Mouse (Mus musculus) neural tube, embryonic 10.5 days (tissue): Measurements from ENCODE around the gene Wfs1.

Experiments
- DNase-seq: peaks from one replicate; pipeline ENCODE4 v3.0.0-alpha.2; 2017; ENCODE audit warnings: low spot score; ENCODE audit errors: extremely low spot score

The Wfs1 gene

DNA sequence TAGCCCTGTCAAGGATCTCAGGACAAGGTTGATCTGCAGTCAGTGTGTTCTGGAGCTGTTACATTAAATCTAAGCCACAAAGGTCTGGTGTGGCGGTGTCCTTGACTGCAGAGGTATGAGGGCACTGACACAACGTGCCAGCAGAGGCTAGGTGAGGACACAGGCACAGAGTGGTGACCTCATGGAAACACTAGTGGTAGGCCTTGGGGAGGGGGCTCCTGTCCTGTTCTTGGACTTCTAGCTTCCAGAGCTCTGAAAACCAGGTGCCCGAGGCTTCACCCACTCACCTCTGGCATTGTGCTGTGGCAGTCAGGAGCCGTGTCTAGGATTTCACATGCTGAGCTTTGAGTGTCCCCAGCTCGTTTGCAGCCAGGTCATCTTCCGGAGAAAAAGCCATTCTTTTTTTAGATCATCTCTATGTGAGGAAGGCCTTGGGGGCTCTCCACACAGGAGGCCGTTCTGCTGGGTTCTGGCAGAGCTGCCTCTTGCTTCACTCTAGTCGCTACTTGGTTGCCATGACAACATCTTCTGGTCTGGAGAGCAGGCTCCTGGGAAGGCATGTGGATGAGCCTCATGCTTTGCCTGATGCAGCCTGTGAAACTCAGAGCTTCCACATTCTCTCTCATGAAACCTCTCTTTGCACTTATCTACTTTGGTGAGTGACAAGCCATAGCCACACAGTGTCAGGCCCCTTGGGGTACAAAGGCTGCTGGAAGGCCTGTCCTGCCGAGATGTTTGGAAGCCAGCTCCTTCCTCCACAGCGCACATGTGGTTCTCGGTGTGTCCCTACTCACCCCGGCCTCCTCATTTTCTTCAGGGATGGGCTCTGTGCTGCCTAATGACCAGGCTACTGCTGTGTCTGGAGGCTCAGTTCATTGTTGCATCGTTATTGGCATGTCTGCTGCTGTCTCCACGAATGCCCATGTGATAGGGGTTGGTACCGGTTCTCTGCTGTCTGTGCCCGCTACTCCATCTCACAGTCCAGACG lies 53.2 kb downstream of the Wfs1 start:
- no peak for DNase-seq

DNA sequence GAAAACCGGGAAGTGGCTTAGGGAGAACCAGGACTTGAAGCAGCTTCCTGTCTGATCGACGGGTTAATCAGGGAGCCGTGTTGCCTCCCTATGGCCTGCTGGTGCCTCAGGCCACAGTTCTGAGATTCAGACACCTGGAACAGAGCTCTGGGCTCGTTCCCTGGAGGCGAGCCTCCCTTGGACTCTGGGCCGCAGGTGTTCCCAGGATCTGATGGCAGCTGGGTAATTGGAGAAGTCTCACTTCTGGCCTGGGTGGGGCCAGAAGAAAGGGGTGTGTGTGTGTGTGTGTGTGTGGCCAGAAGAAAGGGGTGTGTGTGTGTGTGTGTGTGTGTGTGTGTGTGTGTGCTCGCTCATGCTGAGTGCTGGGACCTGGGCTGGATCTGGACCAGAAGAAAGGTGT lies 55.6 kb downstream of the Wfs1 start:
- no peak for DNase-seq

DNA sequence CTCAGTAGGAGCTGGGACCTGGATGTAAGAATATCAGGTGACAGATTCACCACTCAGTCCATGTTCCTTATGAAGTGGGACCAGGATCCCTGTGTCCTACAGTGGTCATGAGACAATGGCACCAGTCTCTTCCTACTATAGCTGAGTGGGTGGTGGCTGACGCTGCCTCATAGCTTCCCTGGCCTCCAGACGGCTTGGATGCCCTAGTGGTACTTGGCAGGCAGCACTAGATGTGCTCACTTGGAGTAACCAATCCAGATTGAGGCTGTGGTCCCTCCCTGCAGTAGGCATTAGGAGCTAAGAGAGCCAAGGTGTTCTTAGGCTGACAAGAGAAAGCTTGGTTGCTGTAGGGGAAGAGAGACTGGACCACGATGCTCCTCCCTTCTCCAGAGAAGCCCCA lies 59.6 kb downstream of the Wfs1 start:
- no peak for DNase-seq

DNA sequence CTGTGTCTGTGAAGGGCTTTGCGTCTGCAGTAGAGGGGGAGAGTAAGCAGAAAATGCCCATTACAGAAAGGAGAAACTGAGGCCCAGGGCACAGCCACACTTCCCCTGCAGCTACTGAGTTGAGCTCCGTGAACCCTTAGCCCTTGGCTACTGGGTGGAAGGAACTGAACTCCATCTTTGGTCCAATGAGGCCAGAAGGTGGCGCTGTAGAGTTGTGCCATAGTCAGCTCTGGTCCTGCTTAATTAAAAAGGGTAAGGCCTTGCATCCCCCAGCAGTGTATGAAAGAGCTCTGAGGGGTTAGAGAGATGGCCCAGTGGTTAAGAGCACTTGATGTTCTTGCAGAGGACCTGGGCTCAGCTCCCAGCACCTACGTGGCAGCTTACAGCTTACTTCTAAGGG lies 60.3 kb downstream of the Wfs1 start:
- DNase-seq = no peak

DNA sequence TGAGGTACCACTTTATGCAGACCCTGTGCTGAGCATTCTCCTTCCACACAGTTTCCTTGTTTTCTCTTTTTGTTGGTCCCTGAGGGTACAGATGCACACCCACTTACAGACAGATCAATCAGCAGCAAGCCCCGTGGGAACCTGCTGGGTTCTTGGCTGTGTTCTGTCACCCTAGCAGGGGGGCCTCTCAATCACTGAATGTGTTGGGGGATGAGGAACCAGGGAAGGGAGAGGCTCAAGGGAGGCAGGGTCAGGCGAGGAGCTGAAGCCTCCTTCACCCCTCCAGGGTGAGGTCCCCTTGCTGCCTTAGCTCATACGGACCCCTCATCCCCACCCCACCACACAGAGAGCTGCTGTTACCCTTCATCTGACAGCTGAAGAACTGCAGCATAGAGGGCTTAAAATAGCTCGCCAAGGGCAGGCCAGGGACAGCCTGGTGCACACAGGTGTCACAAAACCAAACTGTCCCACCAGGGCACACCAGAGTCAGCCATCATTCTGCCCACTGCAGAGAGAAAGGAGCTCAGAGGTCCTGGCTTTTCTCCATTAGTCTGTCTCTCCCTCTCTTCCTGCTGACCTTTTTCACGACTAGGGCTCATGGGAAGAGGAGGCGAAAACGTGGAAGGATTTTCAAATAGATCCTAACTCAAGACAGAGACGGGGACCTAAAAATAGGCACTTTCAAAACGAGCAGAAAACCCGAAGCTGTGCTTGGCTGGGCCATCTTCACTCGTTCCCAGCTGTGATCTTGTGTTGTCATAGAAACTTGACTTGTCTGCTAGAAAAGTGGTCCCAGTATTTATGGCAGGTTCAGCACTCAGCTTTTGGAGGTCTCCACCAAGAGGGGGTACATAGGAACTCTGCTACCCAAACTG lies 64.9 kb downstream of the Wfs1 start:
- DNase-seq = no peak

DNA sequence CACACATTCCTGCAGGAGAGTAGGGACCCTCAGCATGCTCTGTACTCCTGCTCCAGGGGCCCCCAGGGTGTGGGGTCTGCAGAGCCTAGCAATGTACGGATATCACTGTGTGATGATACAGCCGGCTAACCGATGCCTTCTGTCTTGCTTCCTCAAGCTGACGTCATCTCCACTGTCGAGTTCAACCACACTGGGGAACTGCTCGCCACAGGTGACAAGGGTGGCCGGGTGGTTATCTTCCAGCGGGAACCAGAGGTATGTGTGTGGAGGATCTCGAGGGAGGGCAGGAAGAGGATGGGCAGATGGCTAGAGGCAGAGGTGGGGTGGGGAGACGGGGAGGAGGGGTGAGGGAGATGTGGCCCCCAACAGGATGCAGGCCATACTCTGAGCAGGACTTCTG lies 66.2 kb downstream of the Wfs1 start:
- no peak for DNase-seq

DNA sequence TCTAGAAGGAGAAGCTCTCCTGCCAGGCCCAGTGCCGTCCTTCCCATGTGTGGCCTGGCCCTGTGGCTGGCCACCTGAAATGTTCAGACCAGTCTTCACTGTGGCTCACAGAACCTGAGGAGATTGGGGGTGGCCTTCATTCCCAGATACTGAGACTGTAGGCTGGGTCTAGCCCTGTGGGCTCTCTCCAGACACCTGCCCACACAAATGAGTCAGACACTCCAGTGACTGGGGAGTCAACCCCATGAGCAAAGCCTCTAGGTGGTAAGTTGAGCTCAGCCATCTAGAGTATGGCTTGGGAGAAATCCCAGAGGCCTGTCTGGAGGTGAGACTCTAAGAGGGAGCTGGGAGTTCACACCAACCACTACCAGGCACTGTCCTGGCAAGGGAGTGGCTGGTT lies 67.1 kb downstream of the Wfs1 start:
- no peak for DNase-seq

DNA sequence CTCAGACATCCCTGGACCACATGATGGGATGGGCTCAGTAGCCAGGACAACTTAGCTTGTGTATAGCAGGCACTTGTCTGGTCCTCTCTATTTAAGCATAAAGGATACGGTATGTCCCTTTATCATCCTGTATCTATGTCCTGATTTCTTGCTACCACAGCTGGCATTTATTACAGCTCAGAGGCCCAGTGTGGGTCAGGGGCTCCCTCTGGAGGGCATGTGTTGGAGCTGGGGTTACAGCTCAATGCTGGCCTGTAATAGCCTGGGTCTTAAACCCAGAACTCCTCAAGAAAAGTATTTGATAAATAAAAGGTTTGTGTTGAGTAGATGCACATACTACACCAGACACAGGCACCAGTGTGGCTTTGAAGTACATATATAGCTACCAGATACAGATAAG lies 68.9 kb downstream of the Wfs1 start:
- peak; percentile 30 for DNase-seq

DNA sequence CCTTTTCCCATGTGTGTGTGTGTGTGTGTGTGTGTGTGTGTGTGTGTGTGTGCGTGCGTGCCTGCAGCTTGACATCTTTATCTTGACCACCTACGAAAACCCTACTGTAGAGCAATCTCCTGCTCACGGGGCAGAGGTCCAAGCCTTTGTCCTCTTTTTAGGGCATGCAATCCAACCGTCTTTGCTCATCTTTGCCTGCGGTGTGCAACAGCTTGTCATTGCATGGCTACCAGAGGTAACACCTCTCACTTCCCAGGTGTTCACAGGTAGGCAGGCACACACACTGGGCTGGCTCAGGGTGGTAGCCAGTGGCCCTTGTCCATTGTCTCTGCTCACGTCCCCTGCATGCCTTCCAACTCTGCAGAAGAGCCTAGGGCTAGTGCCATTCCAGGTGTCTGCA lies 71.0 kb downstream of the Wfs1 start:
- no peak for DNase-seq

DNA sequence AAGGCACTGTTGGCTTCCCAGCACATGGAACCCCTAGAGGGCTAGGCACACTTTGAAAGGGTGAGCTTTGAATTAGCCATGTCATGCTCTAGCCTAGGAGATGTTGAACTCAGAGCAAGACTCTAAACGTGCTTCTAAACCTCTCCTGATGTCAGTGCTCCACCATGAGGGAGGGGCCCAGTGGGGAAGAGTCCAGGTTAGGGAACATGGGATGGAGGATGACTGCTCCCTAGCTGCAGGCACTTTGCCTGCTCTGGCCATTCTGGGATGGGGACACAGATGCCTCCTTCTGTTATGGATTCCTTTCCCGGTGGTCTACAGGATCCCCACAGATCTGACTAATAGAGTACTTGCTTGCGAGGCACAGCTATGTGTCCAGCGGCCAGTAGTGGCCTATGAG lies 71.8 kb downstream of the Wfs1 start:
- DNase-seq = no peak

DNA sequence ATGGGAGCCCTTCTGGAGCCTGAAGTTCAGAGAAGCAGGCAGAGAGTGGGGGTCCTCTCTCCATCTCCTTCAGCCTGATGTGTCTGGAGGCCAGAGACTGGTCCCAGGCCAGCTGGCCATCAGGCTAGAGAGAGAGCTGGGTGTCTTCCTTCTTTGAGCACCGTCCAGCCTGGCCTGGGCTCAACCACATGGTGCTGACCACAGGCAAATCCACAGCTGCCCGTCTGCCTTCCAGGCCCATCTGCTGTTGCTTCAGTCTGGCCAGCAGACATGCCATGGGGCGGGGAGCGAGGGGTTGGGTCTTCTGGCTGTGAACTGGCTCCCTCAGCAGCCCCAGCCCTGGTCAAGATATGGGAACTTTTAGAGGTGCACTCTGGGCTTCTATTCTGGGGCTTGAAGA lies 72.4 kb downstream of the Wfs1 start:
- no peak for DNase-seq
